Mouse (Mus musculus): ENCODE results near the gene Bloc1s3. TPM values are rescaled to one million over a fixed set of nuclear protein-coding genes. Genes with fewer than 3 reads are reported as not detected.

The Bloc1s3 gene
- 4.1 and 4.6 TPM in 2 replicates for polyA plus RNA-seq (2016; fragmentation: Nextera tagmentation; extraction: Ambion mirVana)

DNA sequence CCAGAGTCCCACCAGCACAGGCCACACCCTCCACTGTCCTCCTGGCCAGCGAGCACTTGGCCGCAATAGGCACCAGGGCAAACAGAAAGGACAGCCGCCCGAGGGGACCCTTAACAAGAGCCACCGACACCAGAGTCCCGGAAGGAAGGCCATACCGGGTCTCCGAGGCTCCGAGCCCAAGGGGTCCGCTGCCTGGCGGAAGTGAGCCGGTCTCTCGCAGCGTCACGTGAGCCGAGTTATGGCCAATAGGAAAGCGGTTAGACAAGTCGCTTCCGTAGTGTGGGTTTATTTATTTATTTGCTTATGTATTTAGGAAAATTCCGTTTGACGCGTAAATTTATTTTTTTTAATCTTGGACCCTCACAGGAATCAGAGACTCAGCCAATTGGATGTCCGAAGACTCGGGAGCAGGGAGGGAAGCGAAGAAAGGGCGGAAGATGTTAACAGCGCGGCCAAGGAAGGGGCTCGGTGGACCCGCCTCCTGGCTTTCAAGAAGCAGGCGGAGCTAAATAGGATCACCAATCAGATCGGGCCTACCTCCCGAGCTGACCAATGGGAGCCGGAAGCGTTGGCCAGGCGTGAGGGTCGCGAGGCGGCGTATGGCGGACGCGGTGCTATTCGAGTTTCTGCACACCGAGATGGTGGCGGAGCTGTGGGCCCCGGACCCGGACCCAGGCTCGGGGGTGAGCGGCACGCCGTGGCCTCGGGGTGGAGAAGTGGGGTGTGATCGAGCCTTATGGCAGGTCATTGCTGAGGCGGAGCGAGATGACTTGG lies at the start of gene Bloc1s3, which contains the start of gene Trappc6a:
Bloc1s3 (minus strand) TSS at position 218 of the 774 bp plus-strand sequence.
Trappc6a (plus strand) TSS at position 246 of the 774 bp plus-strand sequence.
- Histone ChIP-seq H3K36me3 (no peaks in the 10 kb centered on the region), H3K9ac (peak within 1 kb of the TSS; percentile 79), H3K4me2 (replicated peaks) (peak within 1 kb of the TSS; percentile 79), H3K9me3 (no peaks in the 10 kb centered on the region), H3K27ac (peak within 1 kb of the TSS; percentile 57; the same call in 1 of the 2 replicates), H3K4me3 (peak within 1 kb of the TSS; percentile 82), H3K4me1 (peaks cover 14% of the 10 kb centered on the region), H3K27me3 (no peaks in the 10 kb centered on the region)
- ATAC-seq (ENCODE audit: insufficient number of reproducible peaks, insufficient read depth, low FRiP score, low TSS enrichment): peak; percentile 81
- WGBS: under 1% methylated on average over 56 of the region's 56 CpGs

DNA sequence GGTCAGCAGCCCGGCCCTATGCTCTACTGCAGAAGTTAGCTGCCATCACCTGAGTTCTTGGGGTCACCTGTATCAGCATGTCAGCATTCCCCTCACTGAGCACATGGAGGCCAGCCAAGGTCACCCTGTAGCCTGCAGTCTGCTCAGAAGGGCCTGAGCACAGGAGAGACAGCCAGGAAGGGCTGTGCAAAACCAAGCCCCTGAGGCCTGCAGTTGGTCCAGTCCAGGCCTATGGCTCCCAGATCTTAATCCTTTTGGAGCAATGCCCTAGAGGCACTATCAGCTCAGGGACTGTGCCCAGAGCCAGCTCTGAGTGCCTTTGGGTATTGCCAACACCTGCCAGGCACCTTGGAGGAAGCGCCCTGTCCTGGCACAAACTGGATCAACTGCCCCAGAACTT lies 48.9 kb upstream of the Bloc1s3 start:
- no peaks in the 10 kb centered on the region for H3K27me3 ChIP-seq
- no peak overlapping the region for H3K4me3 ChIP-seq
- no peak for ATAC-seq (ENCODE audit: insufficient number of reproducible peaks, insufficient read depth, low FRiP score, low TSS enrichment)
- H3K9me3 ChIP-seq: no peaks in the 10 kb centered on the region
- H3K4me1 ChIP-seq: peaks cover 31% of the 10 kb centered on the region
- H3K9ac ChIP-seq: no peak overlapping the region
- 95% methylated on average over 2 of the region's 2 CpGs for WGBS
- peaks cover 39% of the 10 kb centered on the region for H3K36me3 ChIP-seq
- H3K4me2 ChIP-seq (replicated peaks): no peak overlapping the region
- H3K27ac ChIP-seq: no peak overlapping the region

- WGBS: 100% methylated on average over 1 of the region's 1 CpGs
- Histone ChIP-seq H3K27ac (no peak overlapping the region), H3K9me3 (no peaks in the 10 kb centered on the region), H3K4me3 (no peak overlapping the region), H3K4me2 (replicated peaks) (no peak overlapping the region), H3K27me3 (no peaks in the 10 kb centered on the region), H3K36me3 (peaks cover 40% of the 10 kb centered on the region), H3K4me1 (peaks cover 11% of the 10 kb centered on the region), H3K9ac (no peak overlapping the region)
- ATAC-seq (ENCODE audit: insufficient number of reproducible peaks, insufficient read depth, low FRiP score, low TSS enrichment): no peak
These were observed 46.0 kb upstream of the Bloc1s3 start for GRCm38 (mm10) chr7:19554168-19554567.

DNA sequence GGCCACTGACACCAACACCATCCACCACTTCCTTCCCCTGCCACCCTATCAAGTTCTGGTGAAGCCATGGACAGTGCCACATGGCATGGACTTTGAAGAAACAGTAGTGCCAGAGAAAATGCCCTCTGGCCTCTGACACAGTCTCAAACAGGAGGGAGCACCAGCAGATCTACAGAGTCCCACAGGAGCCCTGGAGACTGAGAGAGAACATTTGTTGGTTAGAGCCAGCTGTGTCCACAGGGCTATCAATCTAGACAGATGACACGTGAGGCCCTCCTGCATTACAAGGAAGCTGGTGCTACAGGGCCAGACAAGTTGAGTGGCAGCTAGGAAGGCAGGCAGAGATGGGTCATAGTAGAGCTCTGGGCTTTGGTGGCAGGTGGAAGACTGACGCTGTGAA lies 44.3 kb upstream of the Bloc1s3 start:
- Histone ChIP-seq H3K4me3 (no peak overlapping the region), H3K9ac (no peak overlapping the region), H3K9me3 (no peaks in the 10 kb centered on the region), H3K27ac (no peak overlapping the region), H3K27me3 (no peaks in the 10 kb centered on the region), H3K36me3 (peaks cover 32% of the 10 kb centered on the region), H3K4me2 (replicated peaks) (no peak overlapping the region), H3K4me1 (no peaks in the 10 kb centered on the region)
- 64% methylated on average over 2 of the region's 2 CpGs for WGBS
- no peak for ATAC-seq (ENCODE audit: insufficient number of reproducible peaks, insufficient read depth, low FRiP score, low TSS enrichment)

DNA sequence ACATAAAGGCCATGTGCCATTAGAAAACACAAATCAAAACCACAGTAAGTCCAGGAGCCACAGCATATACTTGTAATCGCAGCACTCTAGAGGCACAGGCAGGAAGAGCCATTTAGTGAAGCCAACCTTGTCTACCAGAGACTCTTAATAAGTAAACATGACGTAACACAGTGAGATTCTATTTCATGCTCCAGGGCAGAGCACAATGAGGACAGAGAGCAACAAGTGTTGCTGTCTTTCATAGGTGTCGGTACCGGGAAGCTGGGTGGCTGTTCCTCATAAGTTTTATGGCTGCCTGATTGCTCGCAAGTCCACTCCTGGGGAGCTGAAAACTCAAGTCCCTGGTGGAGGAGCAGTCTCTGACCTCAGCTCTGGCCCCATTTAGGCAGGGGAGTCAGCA lies 43.5 kb upstream of the Bloc1s3 start:
- ATAC-seq (ENCODE audit: insufficient number of reproducible peaks, insufficient read depth, low FRiP score, low TSS enrichment): no peak
- H3K4me3 ChIP-seq: no peak overlapping the region
- no peak overlapping the region for H3K4me2 ChIP-seq (replicated peaks)
- no peaks in the 10 kb centered on the region for H3K27me3 ChIP-seq
- WGBS: 80% methylated on average over 5 of the region's 5 CpGs
- H3K36me3 ChIP-seq: peaks cover 31% of the 10 kb centered on the region
- no peak overlapping the region for H3K9ac ChIP-seq
- no peaks in the 10 kb centered on the region; the same call in 1 of the 2 replicates for H3K4me1 ChIP-seq
- no peaks in the 10 kb centered on the region for H3K9me3 ChIP-seq
- no peak overlapping the region for H3K27ac ChIP-seq

- Histone ChIP-seq H3K4me2 (replicated peaks) (no peak overlapping the region), H3K9ac (no peak overlapping the region), H3K4me1 (peaks cover 3% of the 10 kb centered on the region; the same call in 1 of the 2 replicates), H3K27me3 (no peaks in the 10 kb centered on the region), H3K27ac (no peak overlapping the region), H3K36me3 (peaks cover 18% of the 10 kb centered on the region), H3K4me3 (no peak overlapping the region), H3K9me3 (no peaks in the 10 kb centered on the region)
- no peak for ATAC-seq (ENCODE audit: insufficient number of reproducible peaks, insufficient read depth, low FRiP score, low TSS enrichment)
- WGBS: 85% methylated on average over 10 of the region's 10 CpGs
These were observed 41.2 kb upstream of the Bloc1s3 start for GRCm38 (mm10) chr7:19549394-19549793.

- ATAC-seq (ENCODE audit: insufficient number of reproducible peaks, insufficient read depth, low FRiP score, low TSS enrichment): no peak
- WGBS: 76% methylated on average over 2 of the region's 2 CpGs
These were observed 39.3 kb upstream of the Bloc1s3 start for GRCm38 (mm10) chr7:19547344-19547969.

GRCm38 (mm10) chr7:19546007-19546406 lies 37.8 kb upstream of the Bloc1s3 start:
- Histone ChIP-seq H3K9me3 (no peaks in the 10 kb centered on the region), H3K27ac (no peak overlapping the region), H3K4me3 (no peak overlapping the region), H3K4me1 (peaks cover 8% of the 10 kb centered on the region; the same call in 1 of the 2 replicates), H3K27me3 (no peaks in the 10 kb centered on the region), H3K9ac (no peak overlapping the region), H3K4me2 (replicated peaks) (no peak overlapping the region), H3K36me3 (no peaks in the 10 kb centered on the region)
- ATAC-seq (ENCODE audit: insufficient number of reproducible peaks, insufficient read depth, low FRiP score, low TSS enrichment): no peak
- 61% methylated on average over 3 of the region's 3 CpGs for WGBS

More at GRCm38 (mm10) chr7:19547344-19547969, 39.3 kb upstream of the Bloc1s3 start:
- Histone ChIP-seq H3K4me1 (peaks cover 3% of the 10 kb centered on the region; the same call in 1 of the 2 replicates), H3K9ac (no peak overlapping the region), H3K9me3 (no peaks in the 10 kb centered on the region), H3K27me3 (no peaks in the 10 kb centered on the region), H3K36me3 (peaks cover 4% of the 10 kb centered on the region; the same call in 1 of the 2 replicates), H3K4me3 (no peak overlapping the region), H3K4me2 (replicated peaks) (no peak overlapping the region), H3K27ac (no peak overlapping the region)

DNA sequence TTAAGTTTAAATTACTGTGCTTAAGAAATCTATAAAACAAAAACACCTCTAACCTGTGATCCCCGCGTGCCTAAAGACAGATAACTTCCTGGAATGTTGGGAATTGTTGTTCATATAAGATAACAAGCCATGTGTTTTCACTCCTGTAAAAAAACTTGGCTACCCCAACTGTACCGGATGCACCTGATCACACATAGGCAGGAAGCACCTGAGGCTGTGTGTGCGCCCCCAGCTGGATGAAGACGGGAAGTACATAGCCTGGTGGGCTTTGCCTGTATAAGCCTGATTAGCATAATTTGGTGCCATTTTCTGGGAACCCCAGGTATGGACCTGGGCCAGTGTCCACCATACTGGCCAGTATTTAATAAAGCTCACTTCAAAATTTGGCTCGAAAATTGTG lies 35.4 kb upstream of the Bloc1s3 start:
- WGBS: 53% methylated on average over 6 of the region's 6 CpGs
- no peak for ATAC-seq (ENCODE audit: insufficient number of reproducible peaks, insufficient read depth, low FRiP score, low TSS enrichment)
- H3K4me1 ChIP-seq: peaks cover 8% of the 10 kb centered on the region; the same call in 1 of the 2 replicates
- no peaks in the 10 kb centered on the region for H3K36me3 ChIP-seq
- no peaks in the 10 kb centered on the region for H3K27me3 ChIP-seq
- H3K4me2 ChIP-seq (replicated peaks): no peak overlapping the region
- no peak overlapping the region for H3K9ac ChIP-seq
- H3K27ac ChIP-seq: no peak overlapping the region
- H3K4me3 ChIP-seq: no peak overlapping the region
- no peaks in the 10 kb centered on the region for H3K9me3 ChIP-seq

GRCm38 (mm10) chr7:19542155-19542691 lies 34.1 kb upstream of the Bloc1s3 start:
- peak; percentile 64; the same call in 1 of the 2 replicates for ATAC-seq (ENCODE audit: insufficient number of reproducible peaks, insufficient read depth, low FRiP score, low TSS enrichment)
- H3K9me3 ChIP-seq: no peaks in the 10 kb centered on the region
- H3K4me2 ChIP-seq (replicated peaks): no peak overlapping the region
- H3K4me3 ChIP-seq: no peak overlapping the region
- H3K9ac ChIP-seq: no peak overlapping the region
- H3K36me3 ChIP-seq: no peaks in the 10 kb centered on the region
- peaks cover 8% of the 10 kb centered on the region; the same call in 1 of the 2 replicates for H3K4me1 ChIP-seq
- 76% methylated on average over 8 of the region's 8 CpGs for WGBS
- no peak overlapping the region; the same call in 1 of the 2 replicates for H3K27ac ChIP-seq
- no peaks in the 10 kb centered on the region for H3K27me3 ChIP-seq

- H3K9me3 ChIP-seq: no peaks in the 10 kb centered on the region
- no peak overlapping the region for H3K4me3 ChIP-seq
- H3K4me2 ChIP-seq (replicated peaks): no peak overlapping the region
- H3K27me3 ChIP-seq: no peaks in the 10 kb centered on the region
- no peak overlapping the region for H3K27ac ChIP-seq
- no peak overlapping the region for H3K9ac ChIP-seq
- H3K36me3 ChIP-seq: no peaks in the 10 kb centered on the region
- peaks cover 8% of the 10 kb centered on the region; the same call in 1 of the 2 replicates for H3K4me1 ChIP-seq
- no peak for ATAC-seq (ENCODE audit: insufficient number of reproducible peaks, insufficient read depth, low FRiP score, low TSS enrichment)
- 80% methylated on average over 7 of the region's 7 CpGs for WGBS
These were observed 33.6 kb upstream of the Bloc1s3 start for GRCm38 (mm10) chr7:19541681-19542154.

All from embryonic facial prominence, embryonic 12.5 days (tissue).